Mouse (Mus musculus) kidney, adult 18-20 months (tissue): Measurements from ENCODE around the gene Fam50a.

ENCODE experiments used
- DNase-seq: peaks from one replicate; pipeline ENCODE4 v3.0.0; 2021

Fam50a gene

DNA sequence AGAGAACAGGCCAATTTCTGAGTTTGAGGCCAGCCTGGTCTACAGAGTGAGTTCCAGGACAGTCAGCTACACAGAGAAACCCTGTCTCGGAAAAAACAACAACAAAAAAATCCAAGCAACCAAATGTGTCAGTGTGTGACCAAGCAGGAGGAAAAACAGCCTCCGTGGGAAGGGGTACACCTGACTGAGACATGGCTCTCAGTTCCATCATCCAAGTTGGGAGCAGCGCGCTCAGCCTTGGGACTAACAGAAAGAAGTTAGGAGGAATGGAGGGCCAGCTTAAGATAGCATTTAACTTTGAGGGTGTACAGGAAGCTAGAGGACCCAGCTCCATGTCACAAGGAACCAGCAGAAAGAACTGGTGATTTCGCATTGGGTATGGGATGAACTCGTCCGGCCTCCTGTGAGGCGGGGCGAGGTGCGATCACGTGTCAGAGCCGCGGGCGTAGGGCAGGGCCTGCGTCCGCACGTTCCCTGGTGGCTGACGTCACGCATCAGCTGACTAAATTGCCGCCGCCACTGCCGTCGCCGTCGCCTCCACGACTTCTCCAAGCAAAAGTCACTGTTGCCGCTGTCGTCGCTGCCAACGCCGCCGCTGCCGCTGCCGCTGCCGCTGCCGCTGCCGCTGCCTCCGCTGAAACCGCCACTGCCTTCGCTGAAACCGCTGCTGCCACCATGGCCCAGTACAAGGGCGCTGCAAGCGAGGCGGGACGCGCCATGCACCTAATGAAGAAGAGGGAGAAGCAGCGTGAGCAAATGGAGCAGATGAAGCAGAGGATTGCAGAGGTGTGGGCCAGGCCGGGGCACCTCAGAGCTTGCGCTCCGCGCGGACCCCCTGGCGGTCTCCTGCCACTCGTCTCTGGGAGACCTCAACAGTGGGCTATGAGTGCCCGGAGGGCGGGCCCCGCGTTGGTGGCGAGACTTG lies at the start of gene Fam50a:
Gene Fam50a, plus strand, starts transcription at position 494 of the 925 bp plus-strand sequence.
- peak; percentile 88 for DNase-seq

- no peak for DNase-seq
Measured at GRCm38 (mm10) chrX:74269736-74270061, 43.1 kb upstream of the Fam50a start.

DNA sequence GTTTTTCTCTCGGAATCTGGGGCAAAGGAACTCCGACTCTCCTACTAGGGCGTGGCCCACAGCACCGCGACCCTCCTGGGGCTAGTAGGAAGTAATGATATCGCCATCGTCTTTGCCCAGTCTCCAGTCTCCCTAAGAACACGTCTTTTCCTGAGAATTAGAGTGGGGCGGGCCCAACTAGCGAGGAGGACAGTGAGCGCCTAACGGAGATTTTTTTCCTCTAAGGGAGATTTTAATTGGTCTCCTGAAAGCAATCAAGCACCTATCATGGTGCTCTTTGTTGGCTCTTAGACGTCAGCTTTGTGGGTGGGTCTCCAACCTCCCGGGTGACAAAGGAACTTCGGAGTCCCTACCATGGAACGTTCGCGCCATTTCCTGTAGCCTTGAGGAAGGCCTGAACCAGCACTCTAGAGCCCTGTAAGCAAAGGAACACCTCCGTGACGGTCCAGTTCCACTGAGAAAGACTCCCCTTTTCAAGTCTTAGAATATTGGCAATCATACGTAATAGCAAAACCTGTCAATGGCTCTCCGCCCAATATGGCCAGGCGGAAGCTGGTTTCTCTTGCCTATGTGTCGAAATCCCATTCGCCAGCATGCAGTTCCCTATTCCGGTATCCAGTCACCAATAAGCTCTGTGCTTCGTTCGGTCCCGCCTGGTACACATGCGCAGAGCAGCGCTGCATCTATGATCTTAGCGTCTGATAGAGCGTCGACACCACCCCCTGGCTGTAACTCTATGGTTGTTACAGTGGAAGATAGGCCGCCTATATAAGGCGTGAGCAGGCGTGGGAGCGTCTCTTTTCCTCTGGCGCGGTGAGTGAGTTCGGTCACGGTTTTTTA lies 42.6 kb upstream of the Fam50a start, which contains the start of gene Rpl10:
Gene Rpl10, plus strand, starts transcription at position 751 of the 840 bp plus-strand sequence.
- peak; percentile 87 for DNase-seq

DNA sequence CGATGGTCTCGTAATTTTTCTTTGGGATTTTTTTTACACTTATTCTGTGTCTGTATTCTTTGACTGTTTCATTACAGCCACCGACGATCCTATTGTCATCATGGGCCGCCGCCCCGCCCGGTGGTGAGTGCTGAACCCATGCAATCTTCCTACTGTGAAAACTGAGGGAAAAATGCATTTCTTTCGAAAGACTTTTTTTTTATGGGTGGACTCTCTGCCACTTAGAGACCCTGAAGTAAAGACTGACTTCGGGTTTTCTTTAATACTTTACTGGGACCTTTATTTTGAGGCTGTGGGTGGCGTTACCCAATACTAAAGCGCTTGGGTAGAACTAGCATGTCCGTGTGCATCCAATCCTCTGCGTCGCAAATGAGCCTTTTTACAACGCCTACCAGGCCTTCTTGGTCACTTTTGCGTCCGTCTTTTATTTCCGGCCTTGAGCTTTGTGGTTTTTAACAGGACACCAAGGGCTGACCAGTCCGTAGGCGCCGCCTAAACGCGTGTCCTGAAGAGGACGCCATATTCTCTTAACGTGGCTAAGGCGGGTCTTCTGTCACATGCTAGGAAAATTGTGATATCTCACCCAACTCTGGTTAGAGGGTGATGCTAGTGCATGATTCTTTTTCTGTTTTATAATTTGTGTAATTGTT lies 41.8 kb upstream of the Fam50a start:
- peak; percentile 44 for DNase-seq

DNA sequence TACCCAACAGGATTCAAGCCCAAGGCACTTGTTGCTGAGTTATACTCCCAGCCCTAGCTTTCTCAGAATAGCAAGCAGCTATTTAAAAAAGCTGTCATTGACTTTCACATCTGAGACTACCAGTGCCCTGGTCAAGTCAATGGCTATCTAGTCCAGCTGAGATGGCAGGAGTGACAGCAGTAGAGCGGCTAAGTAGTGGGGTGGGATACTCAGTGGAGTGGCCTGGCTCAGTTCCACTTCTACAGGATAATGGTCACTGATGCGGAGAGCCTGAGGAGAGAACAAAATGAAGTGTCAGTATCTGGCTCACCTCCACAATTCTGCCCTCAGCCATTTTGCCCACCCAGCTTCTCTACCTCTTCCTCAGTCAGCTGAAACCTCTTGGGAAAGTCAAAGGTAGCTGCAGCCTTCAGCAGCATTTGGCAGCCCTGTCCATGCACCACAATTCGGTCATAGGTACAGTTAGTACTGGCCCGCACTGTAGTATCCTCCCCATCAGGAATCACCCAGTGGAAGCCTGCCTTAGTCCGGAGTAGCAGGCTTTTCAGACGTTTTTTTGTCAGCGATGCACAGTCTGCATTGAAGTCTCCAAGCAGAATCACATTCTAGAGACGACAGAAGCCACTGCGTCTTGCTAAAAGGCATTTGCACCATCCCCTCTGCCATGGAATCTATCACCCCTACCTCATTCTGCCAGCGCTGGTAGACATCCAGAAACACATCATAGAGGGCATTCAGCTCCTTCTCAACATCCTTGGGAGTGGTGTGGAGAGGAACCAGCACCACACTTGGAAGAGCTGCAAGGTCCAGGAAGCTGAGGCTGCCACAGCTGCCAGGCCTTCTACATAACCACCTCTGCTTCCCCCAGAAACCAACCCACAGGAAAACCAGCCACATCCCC lies 39.2 kb upstream of the Fam50a start:
- no peak for DNase-seq

DNA sequence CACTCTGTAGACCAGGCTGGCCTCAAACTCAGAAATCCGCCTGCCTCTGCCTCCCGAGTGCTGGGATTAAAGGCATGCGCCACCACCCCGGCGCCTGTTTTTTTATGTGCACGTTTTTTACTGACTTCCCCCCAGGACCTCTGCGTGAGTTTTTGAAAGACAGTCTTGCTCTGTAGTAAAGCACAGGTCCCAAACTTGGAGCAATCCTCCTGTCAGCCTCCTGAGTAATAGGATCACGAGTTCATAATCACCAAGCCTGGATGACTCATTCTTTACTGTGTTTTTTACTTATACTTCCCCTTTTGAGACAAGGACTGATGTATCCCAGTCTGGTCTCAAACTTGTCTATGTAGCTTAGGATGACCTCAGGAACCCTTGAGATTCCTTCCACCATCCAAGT lies 34.9 kb upstream of the Fam50a start:
- DNase-seq, result no peak

DNA sequence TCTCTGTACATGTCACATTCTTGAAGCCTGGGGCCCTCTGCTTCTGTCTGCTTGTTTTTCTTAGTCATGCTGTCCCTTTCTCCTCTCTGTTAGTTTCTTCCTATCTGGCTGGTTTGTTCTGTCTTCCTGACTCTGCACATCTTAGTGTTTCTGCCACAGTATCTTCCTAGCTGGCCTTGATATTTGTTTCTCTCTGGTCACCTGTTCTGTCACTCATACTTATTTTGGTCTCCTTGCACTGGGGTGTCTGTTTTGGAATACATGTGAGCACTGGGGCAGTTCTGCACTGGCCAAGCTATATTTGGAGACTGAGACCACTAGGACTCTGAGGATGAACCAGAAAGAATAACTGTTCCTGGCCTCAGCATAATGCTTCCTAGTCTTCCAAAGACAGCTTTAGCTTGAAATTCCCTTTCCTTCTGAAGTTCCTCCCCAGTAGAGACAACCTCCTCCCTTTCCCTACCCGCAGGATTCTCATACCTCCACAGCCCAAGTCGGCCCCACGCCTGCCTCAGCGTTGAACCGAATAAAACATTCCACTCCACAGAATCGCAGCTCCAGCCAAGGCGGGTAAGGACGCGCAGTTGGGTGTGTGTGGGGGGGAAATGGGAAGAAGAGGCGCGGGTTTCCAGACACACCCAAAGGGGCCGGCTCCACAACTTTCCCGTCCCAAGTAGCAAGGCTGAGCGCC lies 31.6 kb upstream of the Fam50a start:
- no peak for DNase-seq

- peak; percentile 82 for DNase-seq
Measured at GRCm38 (mm10) chrX:74281732-74282394, 31.0 kb upstream of the Fam50a start, which contains the start of the genes Taz and Dnase1l1. Gene Taz (plus strand): TSS chrX:74281912. Gene Dnase1l1 (minus strand): TSS chrX:74282337.

DNA sequence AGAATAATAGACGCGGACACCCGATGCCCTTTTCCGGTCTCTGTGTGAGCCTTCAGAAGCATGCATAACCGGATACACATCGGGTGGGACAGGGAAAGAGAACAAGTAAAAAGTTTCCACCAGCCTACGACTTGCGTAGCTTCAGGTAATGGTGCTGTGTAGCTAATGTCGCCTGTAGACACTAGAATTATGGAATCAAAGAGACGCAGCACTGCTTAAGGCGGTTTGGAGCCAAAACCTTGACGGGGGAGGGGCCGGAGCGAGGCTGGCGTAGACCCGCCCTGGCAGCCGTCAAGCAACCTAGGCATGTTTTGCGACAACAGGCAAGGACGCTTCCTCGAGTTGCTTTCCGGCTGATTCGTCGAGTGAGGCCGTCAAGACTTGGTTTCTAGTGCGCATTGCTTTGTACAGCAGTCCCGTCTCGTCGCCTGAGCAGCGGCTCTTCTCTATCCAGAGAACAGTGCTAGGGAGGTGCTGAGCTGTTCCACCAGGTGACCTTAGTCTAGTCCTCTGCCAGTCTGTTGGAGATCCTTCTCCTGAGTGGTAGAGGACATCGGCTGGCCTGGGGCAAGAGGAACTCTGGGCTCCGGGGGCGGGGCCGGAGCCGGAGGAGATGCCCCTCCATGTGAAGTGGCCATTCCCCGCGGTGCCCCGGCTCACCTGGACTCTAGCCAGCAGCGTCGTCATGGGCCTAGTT lies 30.3 kb upstream of the Fam50a start:
- peak; percentile 87 for DNase-seq

GRCm38 (mm10) chrX:74283092-74283437 lies 29.8 kb upstream of the Fam50a start:
- no peak for DNase-seq

- no peak for DNase-seq
Measured at GRCm38 (mm10) chrX:74293431-74293830, 19.4 kb upstream of the Fam50a start.

GRCm38 (mm10) chrX:74296538-74297448 lies 16.0 kb upstream of the Fam50a start, which contains the start of gene Atp6ap1:
Gene Atp6ap1 (plus strand): TSS chrX:74297097.
- DNase-seq, result peak; percentile 94

GRCm38 (mm10) chrX:74298348-74298747 lies 14.5 kb upstream of the Fam50a start:
- DNase-seq, result no peak

- DNase-seq, result no peak
Measured at GRCm38 (mm10) chrX:74299721-74300120, 13.1 kb upstream of the Fam50a start.

DNA sequence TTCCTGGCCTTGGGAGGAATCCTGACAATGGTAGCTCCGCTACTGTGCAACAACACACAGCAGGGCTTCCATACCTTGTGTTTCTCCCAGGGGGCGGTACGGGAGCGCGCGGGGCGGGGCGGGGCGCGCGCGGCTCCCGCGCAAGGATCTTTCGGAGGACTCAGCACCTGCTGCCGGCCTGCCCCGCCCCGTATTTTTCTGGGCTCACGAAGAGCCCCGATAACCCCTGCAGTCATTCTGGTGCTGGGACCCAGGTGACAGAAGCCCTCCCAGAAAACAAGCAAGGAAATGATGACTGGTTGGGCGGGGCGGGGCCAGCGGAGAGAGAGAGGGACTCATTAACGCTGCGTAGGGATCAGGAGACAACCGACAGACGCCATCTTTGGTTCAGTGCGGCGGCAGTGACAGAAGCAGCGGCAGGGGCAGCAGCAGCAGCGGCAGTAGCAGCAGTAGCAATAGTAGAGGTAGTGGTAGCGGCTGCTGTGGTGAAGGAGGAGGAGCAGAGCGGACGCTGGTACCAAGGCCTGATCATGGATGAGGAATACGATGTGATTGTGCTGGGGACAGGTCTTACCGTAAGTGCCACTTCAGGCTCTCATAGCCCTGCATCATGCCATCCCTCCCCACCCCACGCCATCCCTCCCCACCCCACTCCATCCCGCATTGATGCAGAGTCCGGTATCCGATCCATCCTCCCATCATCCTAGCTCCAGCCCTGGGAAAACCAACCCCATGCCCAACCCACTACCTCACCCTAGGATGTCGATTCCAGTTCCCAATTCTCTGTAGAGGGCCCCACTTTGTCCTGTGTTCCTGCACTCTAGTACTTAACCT lies 7.7 kb upstream of the Fam50a start, which contains the start of gene Gdi1:
Gene Gdi1, plus strand, starts transcription at position 132 of the 834 bp plus-strand sequence.
- DNase-seq, result peak; percentile 81

- peak; percentile 75 for DNase-seq
Measured at GRCm38 (mm10) chrX:74328725-74329161, 15.9 kb downstream of the Fam50a start, which contains the start of gene Plxna3. Gene Plxna3 (plus strand): TSS chrX:74329066.

GRCm38 (mm10) chrX:74329215-74329671 lies 16.4 kb downstream of the Fam50a start:
- DNase-seq, result no peak
